Comparison of ENCODE assay signal across 9 mouse cellular contexts in genomic region chr15:87544401-87545129, GRCm38 (mm10). TPM values are rescaled to one million over a fixed set of nuclear protein-coding genes. Genes with fewer than 3 reads are reported as not detected.
DNase-seq lines count a peak whose midpoint lies in the region; ATAC-seq and TF ChIP-seq lines count a peak whose summit lies in the region.
"Had no signal": no experiment of that assay in that cellular context is flagged by ENCODE, and none has a peak within 500 bp of the region (broad histone marks: within the 10 kb centered on the region; RNA-seq: fewer than 3 reads in every experiment).

No protein-coding gene starts in this region.

- no peaks in the 10 kb centered on the region for H3K4me1 ChIP-seq in kidney, embryonic 14.5 days (ENCODE audit: control insufficient read depth, insufficient read depth, low read length)
- peaks cover 13% of the 10 kb centered on the region for H3K4me1 ChIP-seq in embryonic facial prominence, embryonic 15.5 days
- H3K4me1 ChIP-seq in hindbrain, embryonic 13.5 days (replicated peaks): peaks cover 47% of the 10 kb centered on the region
- no peaks in the 10 kb centered on the region for H3K4me1 ChIP-seq in lung, postnatal 0 days (ENCODE audit: insufficient read depth, low read depth, low read length)

- no peaks in the 10 kb centered on the region for H3K36me3 ChIP-seq in kidney, embryonic 14.5 days (ENCODE audit: control insufficient read depth, insufficient read depth, low read length)
- no peaks in the 10 kb centered on the region for H3K36me3 ChIP-seq in embryonic facial prominence, embryonic 15.5 days
- H3K36me3 ChIP-seq in hindbrain, embryonic 13.5 days: no peaks in the 10 kb centered on the region
- H3K36me3 ChIP-seq in lung, postnatal 0 days (ENCODE audit: insufficient read depth, low read length): no peaks in the 10 kb centered on the region

- no peak for DNase-seq in kidney, adult 18-20 months
- DNase-seq in adrenal gland, postnatal 36 days: peak; percentile 9 to 15
- DNase-seq in lung, postnatal 0 days (ENCODE audit: low spot score): peak; percentile 68
- DNase-seq in right cerebral cortex, postnatal 14 days: peak; percentile 56
- no peak for DNase-seq in testis, postnatal 14 days (ENCODE audit: low spot score)

- H3K27ac ChIP-seq in kidney, embryonic 14.5 days (ENCODE audit: low read depth, low read length): no peak overlapping the region
- H3K27ac ChIP-seq in embryonic facial prominence, embryonic 15.5 days (replicated peaks): no peak overlapping the region
- peak overlapping the region; percentile 90 for H3K27ac ChIP-seq in hindbrain, embryonic 13.5 days
- H3K27ac ChIP-seq in lung, postnatal 0 days (ENCODE audit: low read length): no peak overlapping the region
- H3K27ac ChIP-seq: macrophage had no signal

- peak overlapping the region; percentile 91 for H3K4me2 ChIP-seq in kidney, embryonic 14.5 days (replicated peaks; ENCODE audit: low read depth, low read length)
- H3K4me2 ChIP-seq in embryonic facial prominence, embryonic 15.5 days (replicated peaks): peak overlapping the region; percentile 99
- peak overlapping the region; percentile 76 for H3K4me2 ChIP-seq in hindbrain, embryonic 13.5 days
- H3K4me2 ChIP-seq in lung, postnatal 0 days (replicated peaks; ENCODE audit: low read depth, low read length): peak overlapping the region; percentile 49

- H3K4me3 ChIP-seq in kidney, embryonic 14.5 days (ENCODE audit: low read length): peak overlapping the region; percentile 54
- H3K4me3 ChIP-seq in embryonic facial prominence, embryonic 15.5 days (replicated peaks): peak overlapping the region; percentile 55
- H3K4me3 ChIP-seq in hindbrain, embryonic 13.5 days: peak overlapping the region; percentile 86
- H3K4me3 ChIP-seq in lung, postnatal 0 days (ENCODE audit: low read depth, low read length): peak overlapping the region; percentile 24

- no peak for TF ChIP-seq CTCF in lung, postnatal 0 days (IDR thresholded peaks at IDR 0.05)

- no peaks in the 10 kb centered on the region for H3K9me3 ChIP-seq in kidney, embryonic 14.5 days (ENCODE audit: control insufficient read depth, low read length)
- H3K9me3 ChIP-seq in embryonic facial prominence, embryonic 15.5 days (replicated peaks): no peaks in the 10 kb centered on the region
- H3K9me3 ChIP-seq in hindbrain, embryonic 13.5 days: no peaks in the 10 kb centered on the region
- H3K9me3 ChIP-seq in lung, postnatal 0 days (ENCODE audit: low read length): no peaks in the 10 kb centered on the region

- peak overlapping the region; percentile 55 for H3K9ac ChIP-seq in kidney, embryonic 14.5 days (ENCODE audit: low read depth, low read length)
- H3K9ac ChIP-seq in embryonic facial prominence, embryonic 15.5 days: peak overlapping the region; percentile 31
- peak overlapping the region; percentile 93 for H3K9ac ChIP-seq in hindbrain, embryonic 13.5 days
- H3K9ac ChIP-seq in lung, postnatal 0 days (replicated peaks; ENCODE audit: low read depth): no peak overlapping the region

- WGBS in kidney, embryonic 14.5 days: under 1% methylated on average over 77 of the region's 84 CpGs
- under 1% methylated on average over 69 of the region's 84 CpGs for WGBS in embryonic facial prominence, embryonic 15.5 days
- under 1% methylated on average over 83 of the region's 84 CpGs for WGBS in hindbrain, embryonic 13.5 days
- 1% methylated on average over 63 of the region's 84 CpGs for WGBS in lung, postnatal 0 days

- H3K27me3 ChIP-seq in kidney, embryonic 14.5 days (ENCODE audit: control insufficient read depth, insufficient read depth, low read length): peaks cover 65% of the 10 kb centered on the region
- peaks cover 85% of the 10 kb centered on the region for H3K27me3 ChIP-seq in embryonic facial prominence, embryonic 15.5 days
- H3K27me3 ChIP-seq in hindbrain, embryonic 13.5 days: peaks cover 22% of the 10 kb centered on the region
- H3K27me3 ChIP-seq in lung, postnatal 0 days (replicated peaks; ENCODE audit: insufficient read depth, low read length): peaks cover 37% of the 10 kb centered on the region

- ATAC-seq in kidney, embryonic 14.5 days (ENCODE audit: low FRiP score, low TSS enrichment): peak; percentile 81
- peak; percentile 75 for ATAC-seq in embryonic facial prominence, embryonic 15.5 days (ENCODE audit: insufficient number of reproducible peaks, low FRiP score, low TSS enrichment, low read depth)
- peak; percentile 62 for ATAC-seq in hindbrain, embryonic 13.5 days (ENCODE audit: low FRiP score)
- ATAC-seq in lung, postnatal 0 days: peak; percentile 81

- TF ChIP-seq EP300 in lung, postnatal 0 days (IDR thresholded peaks at IDR 0.05): no peak

RNA-seq across cellular contexts. Expression of gene Fam19a5, which starts 0.5 kb away (rescaled TPM):
- 4.9 and 6.5 TPM in 2 replicates for polyA plus RNA-seq in kidney, embryonic 14.5 days (2014; fragmentation: Nextera tagmentation; extraction: Ambion mirVana)
- 10 to 100 TPM in 1 of 2 experiments, 1 to 10 TPM in 1; 9.2 to 19.5 TPM for total RNA-seq in adrenal gland, postnatal 36 days (2021)
- polyA plus RNA-seq in embryonic facial prominence, embryonic 15.5 days (2015; fragmentation: Nextera tagmentation; extraction: Ambion mirVana): 4.0 and 4.1 TPM in 2 replicates
- 20.5 and 21.7 TPM in 2 replicates for polyA plus RNA-seq in hindbrain, embryonic 13.5 days (2015; fragmentation: Nextera tagmentation; extraction: Ambion mirVana)
- polyA plus RNA-seq in lung, postnatal 0 days (2015; fragmentation: Nextera tagmentation; extraction: Ambion mirVana): 0.24 and 0.30 TPM in 2 replicates
- polyA plus RNA-seq: macrophage had no signal

Comparison
In these comparisons a context has a peak if more than half of its experiments do, and no peak if none do; other contexts are left out.
1. H3K4me2 ChIP-seq: peak in every context shown above with its lines; median percentile 99 in embryonic facial prominence, embryonic 15.5 days; 91 in kidney, embryonic 14.5 days; 76 in hindbrain, embryonic 13.5 days; 49 in lung, postnatal 0 days.
2. H3K4me3 ChIP-seq: peak in every context shown above with its lines; median percentile 86 in hindbrain, embryonic 13.5 days; 55 in embryonic facial prominence, embryonic 15.5 days; 54 in kidney, embryonic 14.5 days; 24 in lung, postnatal 0 days.
3. DNase-seq: peak in adrenal gland, postnatal 36 days (2 of 2), lung, postnatal 0 days (single experiment) and right cerebral cortex, postnatal 14 days (single experiment); none in kidney, adult 18-20 months (single experiment) and testis, postnatal 14 days (single experiment).
4. Peak in every context shown above with its lines, with median percentiles within 50 percentile points of each other: ATAC-seq.